Mouse (Mus musculus) right cerebral cortex, postnatal 25 days (tissue): ENCODE measurements around the gene Actl10.

ENCODE experiments used
- DNase-seq: peaks from one replicate; pipeline ENCODE4 v3.0.0; 2022

The Actl10 gene

DNA sequence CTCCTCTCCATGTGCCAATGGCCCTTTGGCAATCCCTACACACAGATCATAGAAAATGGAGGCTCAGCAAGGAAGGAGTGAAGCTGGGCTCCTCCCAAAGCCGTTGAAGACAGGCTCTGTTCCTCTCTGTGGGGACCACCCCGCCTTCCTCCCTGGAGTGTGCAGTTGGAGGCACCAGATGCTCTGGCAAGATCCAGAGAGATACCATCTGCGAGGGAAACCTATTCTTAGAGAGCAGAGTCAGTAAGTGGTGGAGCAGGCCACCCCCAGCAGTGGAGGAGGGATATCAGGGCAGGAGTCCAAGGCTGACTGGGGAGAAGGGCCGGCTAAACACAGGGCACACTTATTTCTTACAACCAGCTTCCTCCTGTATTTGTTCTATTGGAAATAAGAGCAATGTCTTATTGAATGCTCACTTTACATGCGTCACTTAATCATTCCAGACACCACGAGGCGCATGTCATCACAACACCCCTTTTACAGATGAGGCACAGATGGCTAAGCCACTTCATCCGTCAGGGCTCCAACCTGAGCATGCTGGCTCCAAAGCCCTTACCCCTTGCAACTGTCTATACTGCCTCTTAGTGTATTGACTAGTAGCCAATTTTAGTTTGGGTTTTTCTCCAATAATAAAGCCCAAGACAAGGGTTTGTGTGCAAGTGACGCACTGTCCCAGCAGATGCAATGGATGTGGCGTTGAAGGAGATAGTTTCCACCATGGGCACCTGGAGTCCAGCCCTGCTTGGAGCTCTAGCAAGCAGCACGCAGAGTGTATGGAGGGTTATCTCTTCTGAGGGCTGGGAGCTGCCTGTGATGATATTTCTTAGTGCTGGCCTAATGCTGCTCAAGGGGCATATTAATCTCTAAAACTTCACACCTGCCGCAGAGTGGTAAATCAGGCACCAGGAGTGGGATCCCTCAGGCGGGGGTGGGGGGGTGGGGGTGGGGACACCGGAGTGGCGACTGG lies 32.6 kb downstream of the Actl10 start:
- DNase-seq, result peak; percentile 93

DNA sequence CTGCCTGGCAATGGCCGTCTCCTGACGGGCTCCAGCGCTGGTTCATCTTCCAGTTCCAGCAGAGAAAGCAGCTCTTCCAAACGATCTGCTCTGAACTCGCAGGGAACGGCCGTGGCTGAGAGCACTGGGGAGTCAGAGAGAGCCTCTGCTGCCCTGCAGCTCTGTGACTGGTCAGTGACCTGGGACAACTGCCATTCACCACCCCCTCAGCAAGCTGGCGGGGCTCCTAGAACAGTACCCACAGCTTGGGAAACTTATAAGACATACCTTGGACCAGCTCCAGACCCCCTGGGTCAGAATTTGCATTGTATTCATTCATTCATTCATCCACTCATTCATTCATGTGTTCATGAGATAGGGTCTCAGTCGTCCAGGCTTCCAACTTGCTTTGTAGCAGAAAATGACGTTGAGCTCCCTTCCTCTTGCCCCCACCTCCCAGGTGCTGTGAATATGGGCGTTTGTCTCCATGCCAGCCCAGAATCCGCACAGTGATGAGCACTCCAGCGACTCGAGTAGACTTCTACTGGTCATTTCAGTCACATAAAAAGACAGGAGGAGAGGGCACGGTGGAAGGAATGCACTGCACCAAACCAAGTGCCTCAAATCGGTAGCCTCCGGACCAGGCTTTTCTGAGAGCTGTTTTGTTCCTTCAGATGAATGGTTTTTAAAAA lies 33.5 kb downstream of the Actl10 start:
- no peak for DNase-seq

DNA sequence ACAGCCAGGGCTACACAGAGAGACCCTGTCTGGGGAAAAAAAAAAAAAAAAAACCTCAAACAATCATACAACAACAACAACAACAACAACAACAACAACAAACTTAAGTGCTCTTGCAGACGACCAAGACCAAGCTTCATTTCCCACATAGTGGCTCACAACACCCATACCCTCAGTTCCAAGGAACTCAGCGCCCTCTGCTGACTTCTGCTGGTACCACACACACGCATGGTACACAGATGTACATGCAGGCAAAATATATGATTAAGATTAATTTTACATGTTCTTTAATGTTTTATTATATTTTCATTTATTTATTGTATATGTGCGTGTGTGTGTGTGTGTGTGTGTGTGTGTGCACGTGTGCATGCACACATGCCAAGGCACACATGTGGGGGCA lies 34.8 kb downstream of the Actl10 start:
- DNase-seq, result no peak

DNA sequence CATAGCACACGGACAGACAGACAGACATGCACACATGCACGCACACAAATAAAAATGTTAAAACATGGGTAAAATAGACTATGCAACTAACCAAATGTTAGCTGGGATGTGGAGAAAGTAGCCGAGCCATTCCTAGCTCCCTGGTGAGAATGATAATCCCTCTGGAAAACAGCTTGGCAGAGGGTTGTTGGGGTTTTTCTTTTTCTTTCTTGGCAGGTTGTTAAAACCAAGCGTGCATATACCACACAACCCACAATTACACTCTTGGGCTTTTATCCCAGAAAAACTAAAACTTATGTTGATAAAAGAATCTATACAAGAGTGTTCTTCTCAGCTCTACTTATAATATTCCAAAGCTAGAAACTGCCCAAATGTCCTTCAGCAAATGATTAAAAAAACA lies 37.5 kb downstream of the Actl10 start:
- no peak for DNase-seq

DNA sequence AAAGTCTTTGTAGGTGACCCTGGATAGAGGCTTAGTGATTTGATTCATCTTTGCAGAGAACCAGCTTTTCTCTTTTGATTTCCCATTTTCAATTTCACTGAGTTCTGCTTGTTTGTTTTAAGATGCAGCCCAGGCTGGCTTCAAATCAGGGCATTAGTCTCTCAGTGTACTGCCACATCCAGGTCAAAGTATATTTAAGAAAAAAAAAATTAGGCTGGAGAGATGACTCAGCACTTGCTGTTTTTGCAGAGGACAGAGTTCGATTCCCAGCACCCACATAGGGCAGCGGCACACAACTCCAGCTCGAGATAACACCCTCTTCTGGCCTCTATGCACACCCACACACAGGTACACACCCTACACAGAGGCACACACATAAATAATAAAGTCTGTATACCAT lies 39.7 kb downstream of the Actl10 start:
- no peak for DNase-seq

DNA sequence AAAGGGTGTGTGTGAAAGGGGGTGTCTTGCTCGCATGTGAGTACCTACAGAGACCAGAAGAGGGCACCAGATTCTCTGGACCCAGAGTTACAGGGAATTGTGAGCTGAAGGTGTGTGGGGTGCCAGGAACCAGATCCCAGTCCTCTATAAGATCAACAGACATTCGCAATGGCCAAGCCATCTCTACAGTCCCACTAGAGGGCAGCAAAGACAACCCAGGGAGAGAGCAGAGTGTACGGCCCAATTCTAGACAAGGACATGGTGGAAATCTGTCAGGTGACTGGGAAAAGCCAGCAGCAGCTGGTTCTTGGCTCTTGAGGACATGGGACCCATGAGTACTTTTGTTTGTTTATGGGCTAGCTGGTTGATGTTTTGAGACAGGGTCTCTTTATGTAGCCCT lies 41.4 kb downstream of the Actl10 start:
- DNase-seq, result no peak

DNA sequence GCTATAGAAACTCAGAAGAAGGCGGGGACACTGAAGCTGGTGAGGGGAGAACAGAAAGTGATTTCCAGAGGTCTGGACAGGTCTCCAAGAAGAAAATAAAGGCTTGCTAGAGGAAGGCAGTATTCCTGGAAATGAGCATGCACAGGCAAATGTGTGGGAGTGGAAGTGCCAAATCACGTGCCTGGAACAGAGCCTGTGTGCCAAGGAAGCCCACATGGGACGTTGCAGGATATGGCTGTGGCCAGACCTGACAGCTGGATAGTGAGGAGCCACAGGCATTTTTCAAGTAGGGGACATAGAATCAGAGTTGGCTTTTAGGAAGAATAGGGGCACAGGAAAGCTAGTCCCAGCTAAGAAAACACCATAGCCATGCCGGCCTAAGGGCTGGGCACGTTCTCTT lies 44.2 kb downstream of the Actl10 start:
- DNase-seq, result no peak

DNA sequence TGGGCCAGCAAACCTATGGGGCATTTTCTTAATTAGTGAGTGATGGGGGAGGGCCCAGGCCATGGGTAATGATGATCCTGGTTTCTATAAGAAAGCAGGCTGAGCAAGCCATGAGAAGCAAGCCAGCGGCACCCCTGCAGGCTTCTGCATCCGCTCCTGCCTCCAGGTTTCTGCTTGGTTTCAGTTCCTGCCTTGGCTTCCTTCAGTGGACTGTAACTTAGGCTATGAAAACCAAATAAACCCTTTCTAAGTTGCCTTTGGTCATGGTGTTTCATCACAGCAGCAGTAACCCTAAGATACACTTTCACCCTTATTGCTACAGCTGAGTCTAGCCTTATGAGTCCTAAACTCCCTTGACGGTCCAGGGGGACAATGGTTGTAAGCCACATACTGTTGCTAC lies 45.8 kb downstream of the Actl10 start:
- no peak for DNase-seq

DNA sequence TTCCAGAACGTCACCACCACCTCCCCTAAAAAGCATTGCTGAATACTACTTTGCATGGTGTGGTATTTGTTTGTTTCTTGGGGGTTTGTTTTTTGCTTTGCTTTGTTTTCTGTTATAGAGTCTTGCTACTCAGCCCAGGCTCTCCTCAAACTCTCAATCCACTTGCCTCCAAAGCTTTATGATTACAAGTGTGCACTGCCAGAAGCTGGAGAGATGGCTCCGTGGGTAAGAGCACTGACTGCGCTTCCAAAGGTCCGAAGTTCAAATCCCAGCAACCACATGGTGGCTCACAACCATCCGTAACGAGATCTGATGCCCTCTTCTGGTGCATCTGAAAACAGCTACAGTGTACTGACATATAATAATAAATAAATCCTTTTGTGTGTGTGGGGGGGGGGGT lies 49.0 kb downstream of the Actl10 start:
- DNase-seq, result no peak

DNA sequence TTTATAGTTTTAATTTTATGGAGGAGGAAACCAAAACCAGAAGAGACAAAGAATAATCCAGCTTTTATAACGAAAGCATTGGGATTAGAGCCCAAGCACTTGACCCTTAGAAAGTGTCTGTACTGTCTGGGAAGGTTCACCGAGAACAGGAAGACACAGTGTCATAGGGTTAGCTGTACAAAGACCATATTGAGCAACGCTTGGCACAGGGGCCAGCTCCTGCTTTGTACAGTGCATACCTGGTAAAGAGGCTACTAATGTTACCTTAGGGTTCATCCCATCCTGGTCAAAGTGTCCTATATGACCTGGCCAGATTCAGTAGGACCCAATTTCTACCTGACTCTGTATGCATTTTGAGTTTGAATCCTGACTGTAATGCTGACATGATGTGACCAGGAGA lies 49.7 kb downstream of the Actl10 start:
- DNase-seq, result no peak
